Mouse (Mus musculus): ENCODE data around the gene Ric8b. TPM values are rescaled to one million over a fixed set of nuclear protein-coding genes. Genes with fewer than 3 reads are reported as not detected.

Gene Ric8b
- polyA plus RNA-seq (2017; shearing (Covaris generic)): 16.3 TPM

GRCm38 (mm10) chr10:84916810-84917730, at the start of gene Ric8b:
TSS of gene Ric8b (plus strand) at chr10:84917616.

Other genes starting within 250 kb of the Ric8b start
- not detected for gene Rfx4, start 161.6 kb upstream of the Ric8b start, polyA plus RNA-seq (2017; shearing (Covaris generic))
- gene Fhl4, start 184.9 kb downstream of the Ric8b start, polyA plus RNA-seq (2017; shearing (Covaris generic)): 0.78 TPM
- gene Tmem263, start 185.0 kb downstream of the Ric8b start, polyA plus RNA-seq (2017; shearing (Covaris generic)): 11.4 TPM
- 21.1 TPM for gene Mterf2, start 210.4 kb downstream of the Ric8b start, polyA plus RNA-seq (2017; shearing (Covaris generic))

All from activated CD4-positive, CD25-positive, alpha-beta regulatory T cell, adult 9 weeks (primary cell).